Mouse (Mus musculus) olfactory bulb, adult 2 months (tissue): ENCODE measurements at regions not wholly inside any gene's neighbourhood (a gene's known extent, or its start where the extent isn't known, plus 50 kb on each side); places are given as distances from the start of the nearest gene placed in this dataset.

ENCODE experiments used
- CTCF ChIP-seq: fragments of 200-500 bp; IDR thresholded peaks from 2 replicates; pipeline ENCODE4 v1.5.1; 2012; ENCODE audit warnings: low read depth, mild to moderate bottlenecking, low read length, moderate library complexity; ENCODE audit not compliant: insufficient read depth
- POLR2A ChIP-seq: fragments of 200-500 bp; IDR thresholded peaks from 2 replicates; pipeline ENCODE4 v1.6.1; 2012; ENCODE audit warnings: mild to moderate bottlenecking, low read depth, low read length, moderate library complexity; ENCODE audit not compliant: insufficient read depth

DNA sequence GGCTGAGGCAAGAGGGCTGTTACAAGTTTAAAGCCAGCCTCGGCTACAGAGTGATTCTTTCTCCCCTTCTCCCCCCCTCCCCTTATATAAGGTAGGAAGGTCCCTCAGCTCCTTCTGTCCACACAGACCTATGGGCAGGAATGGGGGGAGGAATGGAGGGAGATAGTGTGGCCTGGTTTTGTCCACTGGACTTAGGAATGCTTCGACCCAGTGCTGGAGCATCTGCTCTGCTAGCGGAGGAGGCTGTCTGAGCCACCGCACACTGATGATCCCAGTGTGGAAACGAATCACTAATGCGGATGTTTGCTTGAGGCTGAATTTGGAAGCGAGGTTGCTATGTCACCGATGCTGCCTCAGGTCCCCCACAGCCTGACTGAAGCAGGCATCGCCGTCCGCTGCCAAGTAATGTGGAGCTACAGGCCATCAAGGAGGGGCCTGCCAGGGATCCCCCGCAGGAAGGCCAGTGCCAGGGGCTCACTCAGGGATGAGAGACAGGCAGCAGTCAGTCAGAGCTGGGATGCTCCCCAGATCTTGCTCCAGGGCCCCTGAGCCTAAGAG, 67.1 kb upstream of the Ctnnb1 start:
- TF ChIP-seq CTCF, result no peak
- no peak for TF ChIP-seq POLR2A
